Mouse (Mus musculus) testis, postnatal 14 days (tissue): ENCODE results near the gene Nbas.

Experiments
- DNase-seq: peaks from one replicate; pipeline ENCODE4 v3.0.0; 2021; ENCODE audit warnings: low spot score

Gene Nbas

DNA sequence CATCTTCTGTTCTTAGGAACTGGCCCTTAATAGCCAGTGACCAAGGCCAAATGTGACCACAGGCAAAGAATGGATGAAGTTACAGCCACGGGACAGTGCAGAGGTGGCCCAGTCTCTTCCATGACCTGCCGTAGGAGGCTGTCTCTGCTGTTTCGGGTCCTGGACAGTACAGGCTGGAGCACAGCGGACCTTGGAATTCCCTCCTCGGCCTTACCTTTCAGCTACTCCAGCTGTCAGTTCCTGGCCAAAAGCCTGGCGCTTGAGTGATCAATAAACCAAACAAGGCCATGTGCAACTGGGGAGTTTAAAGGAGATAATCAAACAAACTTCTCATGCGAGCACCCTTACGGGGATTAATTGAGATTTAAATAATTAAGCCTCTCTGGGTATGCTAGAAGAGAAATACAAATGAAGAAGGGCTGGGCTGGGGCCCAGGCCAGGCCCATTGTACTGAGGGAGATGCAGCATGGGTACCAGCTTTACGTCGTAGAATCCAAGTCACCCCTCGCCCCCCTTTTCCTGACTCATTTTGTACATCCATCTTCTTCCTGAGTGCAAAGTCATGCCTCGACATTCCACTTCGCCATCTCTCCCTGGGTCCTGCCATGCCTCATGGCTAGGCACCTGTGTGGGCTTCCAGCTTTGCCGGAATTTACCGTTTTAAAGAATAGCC lies 353.4 kb downstream of the Nbas start:
- DNase-seq = no peak

DNA sequence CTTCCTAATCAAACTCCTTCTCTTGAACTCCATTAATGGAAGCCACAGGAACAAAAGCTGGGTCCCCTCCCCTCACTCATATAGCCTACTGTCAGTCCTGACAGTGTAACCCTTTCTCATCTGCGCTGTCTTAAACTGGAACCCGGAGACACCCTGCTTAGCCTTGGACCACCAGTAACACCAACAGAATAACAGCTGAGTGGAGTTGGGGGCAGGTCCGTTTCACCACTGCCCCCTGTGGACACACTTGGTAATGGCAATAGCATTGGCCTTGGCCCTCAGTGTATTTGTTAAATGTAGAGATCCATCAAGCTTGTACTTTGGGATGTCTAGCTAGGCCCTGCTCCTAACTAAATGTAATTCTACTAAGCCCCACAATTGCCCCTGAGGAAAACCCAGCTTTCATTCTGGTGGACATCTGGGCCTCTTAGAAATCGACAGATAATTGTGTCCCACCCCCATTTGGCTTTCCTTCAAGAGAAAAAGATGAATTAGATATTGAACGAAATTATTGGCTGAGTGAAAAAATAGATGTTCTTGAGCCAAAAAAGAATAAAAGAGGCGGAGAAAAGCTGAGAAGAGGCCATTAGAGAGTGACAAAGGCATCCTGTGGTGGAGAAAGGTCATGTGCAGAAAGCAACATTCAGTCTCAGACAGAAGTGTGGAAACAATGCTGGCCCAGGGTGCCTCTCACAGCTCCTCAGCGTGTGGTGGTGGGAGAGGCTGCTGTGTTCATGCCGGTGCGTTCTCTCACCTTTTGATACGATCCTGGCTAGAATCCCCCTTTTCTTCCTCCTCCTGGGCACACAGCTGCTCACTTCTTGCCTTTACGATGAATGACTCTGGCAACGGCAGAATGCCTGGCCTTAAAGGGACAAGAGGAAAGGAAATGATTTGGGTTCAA lies 358.1 kb downstream of the Nbas start:
- no peak for DNase-seq
